In genomic region chr17:8613882-8614551, GRCm38 (mm10) we compare ENCODE assay signal across 9 mouse cellular contexts. TPM values are rescaled to one million over a fixed set of nuclear protein-coding genes. Genes with fewer than 3 reads are reported as not detected.
DNase-seq lines count a peak whose midpoint lies in the region; ATAC-seq lines count a peak whose summit lies in the region.
"Had no signal": no experiment of that assay in that cellular context is flagged by ENCODE, and none has a peak within 500 bp of the region (broad histone marks: within the 10 kb centered on the region; RNA-seq: fewer than 3 reads in every experiment).

No protein-coding gene starts in this region.

- ATAC-seq in heart, embryonic 11.5 days (replicated peaks; ENCODE audit: insufficient number of reproducible peaks, low FRiP score, low TSS enrichment), result no peak
- peak; percentile 73 for ATAC-seq in forebrain, embryonic 16.5 days
- peak; percentile 64; the same call in 1 of the 2 replicates for ATAC-seq in hindbrain, embryonic 14.5 days (ENCODE audit: low FRiP score)
- peak; percentile 62; the same call in 1 of the 2 replicates for ATAC-seq in midbrain, embryonic 15.5 days (replicated peaks)

- no peak overlapping the region for H3K27ac ChIP-seq in heart, embryonic 11.5 days (ENCODE audit: low read depth, low read length)
- no peak overlapping the region for H3K27ac ChIP-seq in forebrain, embryonic 16.5 days (ENCODE audit: low read length)
- no peak overlapping the region for H3K27ac ChIP-seq in hindbrain, embryonic 14.5 days
- no peak overlapping the region for H3K27ac ChIP-seq in midbrain, embryonic 15.5 days
- H3K27ac ChIP-seq: neural tube, embryonic 12.5 days had no signal

- WGBS in heart, embryonic 11.5 days (ENCODE audit: insufficient replicate concordance), result 36% methylated on average over 7 of the region's 7 CpGs
- 36% methylated on average over 7 of the region's 7 CpGs for WGBS in forebrain, embryonic 16.5 days
- WGBS in hindbrain, embryonic 14.5 days, result 32% methylated on average over 7 of the region's 7 CpGs
- WGBS in midbrain, embryonic 15.5 days, result 34% methylated on average over 7 of the region's 7 CpGs

- DNase-seq in heart, adult 18-20 months, result peak; percentile 66 to 91
- peak; percentile 75 for DNase-seq in cerebellum, adult 11-12 months
- peak; percentile 96 for DNase-seq in hindbrain, embryonic 14.5 days (ENCODE audit: low spot score)
- DNase-seq in left cerebral cortex, adult 9 months (ENCODE audit: low spot score in 2 of 2), result peak; percentile 44 to 93
- DNase-seq in spleen, postnatal 4 days (ENCODE audit: low spot score in 2 of 2), result peak; percentile 41 to 80

- no peak overlapping the region for H3K4me2 ChIP-seq in heart, embryonic 11.5 days
- no peak overlapping the region for H3K4me2 ChIP-seq in forebrain, embryonic 16.5 days (ENCODE audit: low read length)
- no peak overlapping the region for H3K4me2 ChIP-seq in hindbrain, embryonic 14.5 days (replicated peaks)
- no peak overlapping the region for H3K4me2 ChIP-seq in midbrain, embryonic 15.5 days
- H3K4me2 ChIP-seq: neural tube, embryonic 12.5 days had no signal

- peaks cover 2% of the 10 kb centered on the region; the same call in 1 of the 2 replicates for H3K27me3 ChIP-seq in heart, embryonic 11.5 days (ENCODE audit: control insufficient read depth, insufficient read depth, low read length)
- H3K27me3 ChIP-seq in forebrain, embryonic 16.5 days (replicated peaks; ENCODE audit: control insufficient read depth, insufficient read depth, low read length), result no peaks in the 10 kb centered on the region
- no peaks in the 10 kb centered on the region for H3K27me3 ChIP-seq in hindbrain, embryonic 14.5 days (ENCODE audit: control insufficient read depth, insufficient read depth, low read length)
- no peaks in the 10 kb centered on the region for H3K27me3 ChIP-seq in midbrain, embryonic 15.5 days (replicated peaks)
- H3K27me3 ChIP-seq: neural tube, embryonic 12.5 days had no signal

- H3K4me1 ChIP-seq in heart, embryonic 11.5 days (ENCODE audit: control insufficient read depth, insufficient read depth, low read length), result no peaks in the 10 kb centered on the region
- H3K4me1 ChIP-seq in forebrain, embryonic 16.5 days (replicated peaks; ENCODE audit: control insufficient read depth, insufficient read depth, low read length), result no peaks in the 10 kb centered on the region; the same call in 1 of the 2 replicates
- H3K4me1 ChIP-seq in hindbrain, embryonic 14.5 days (replicated peaks; ENCODE audit: control insufficient read depth, insufficient read depth, low read length), result no peaks in the 10 kb centered on the region
- no peaks in the 10 kb centered on the region for H3K4me1 ChIP-seq in midbrain, embryonic 15.5 days
- H3K4me1 ChIP-seq: neural tube, embryonic 12.5 days had no signal

- no peak overlapping the region for H3K4me3 ChIP-seq in heart, embryonic 11.5 days (ENCODE audit: low read depth, low read length)
- no peak overlapping the region for H3K4me3 ChIP-seq in forebrain, embryonic 16.5 days (replicated peaks; ENCODE audit: low read length)
- no peak overlapping the region for H3K4me3 ChIP-seq in hindbrain, embryonic 14.5 days (replicated peaks; ENCODE audit: low read length)
- H3K4me3 ChIP-seq in midbrain, embryonic 15.5 days, result no peak overlapping the region
- H3K4me3 ChIP-seq: neural tube, embryonic 12.5 days had no signal

- H3K9me3 ChIP-seq in heart, embryonic 11.5 days (replicated peaks; ENCODE audit: control insufficient read depth, low read length), result no peaks in the 10 kb centered on the region
- no peaks in the 10 kb centered on the region for H3K9me3 ChIP-seq in forebrain, embryonic 16.5 days (ENCODE audit: control insufficient read depth, low read length)
- H3K9me3 ChIP-seq in hindbrain, embryonic 14.5 days (ENCODE audit: control insufficient read depth, low read length), result no peaks in the 10 kb centered on the region
- H3K9me3 ChIP-seq in midbrain, embryonic 15.5 days, result no peaks in the 10 kb centered on the region
- H3K9me3 ChIP-seq: neural tube, embryonic 12.5 days had no signal

- no peaks in the 10 kb centered on the region for H3K36me3 ChIP-seq in heart, embryonic 11.5 days (ENCODE audit: control insufficient read depth, insufficient read depth, low read length)
- H3K36me3 ChIP-seq in forebrain, embryonic 16.5 days (ENCODE audit: control insufficient read depth, insufficient read depth), result no peaks in the 10 kb centered on the region
- H3K36me3 ChIP-seq in hindbrain, embryonic 14.5 days (replicated peaks; ENCODE audit: control insufficient read depth, insufficient read depth), result no peaks in the 10 kb centered on the region
- no peaks in the 10 kb centered on the region for H3K36me3 ChIP-seq in midbrain, embryonic 15.5 days (replicated peaks)
- H3K36me3 ChIP-seq: neural tube, embryonic 12.5 days had no signal

- H3K9ac ChIP-seq in heart, embryonic 11.5 days (ENCODE audit: low read depth, low read length), result no peak overlapping the region
- H3K9ac ChIP-seq in forebrain, embryonic 16.5 days (replicated peaks; ENCODE audit: low read depth, low read length), result no peak overlapping the region
- H3K9ac ChIP-seq in hindbrain, embryonic 14.5 days, result no peak overlapping the region
- no peak overlapping the region for H3K9ac ChIP-seq in midbrain, embryonic 15.5 days
- H3K9ac ChIP-seq: neural tube, embryonic 12.5 days had no signal

RNA-seq across cellular contexts. Expression of gene Gm17087, which starts 47.3 kb away (rescaled TPM):
- not detected for total RNA-seq in heart, adult 18-20 months (2021)
- not detected in 2 replicates for polyA plus RNA-seq in heart, embryonic 11.5 days (2014; fragmentation: Nextera tagmentation; extraction: Ambion mirVana)
- polyA plus RNA-seq in forebrain, embryonic 16.5 days (2015; fragmentation: Nextera tagmentation; extraction: Ambion mirVana), result not detected in 2 replicates
- not detected in 2 replicates for polyA plus RNA-seq in hindbrain, embryonic 14.5 days (2014; fragmentation: Nextera tagmentation; extraction: Ambion mirVana)
- not detected in 2 replicates for polyA plus RNA-seq in midbrain, embryonic 15.5 days (2015; fragmentation: Nextera tagmentation; extraction: Ambion mirVana)
- polyA plus RNA-seq: neural tube, embryonic 12.5 days had no signal
